Mouse (Mus musculus): ENCODE results near the gene Spc24.
A peak's percentile ranks its signal among the peaks of the same experiment; 100 is the strongest.
"Not testable (repeated sequence)": the region's sequence is repeated elsewhere in the genome, so short reads cannot be mapped to it uniquely, and the experiment has no call there.

The Spc24 gene

DNA sequence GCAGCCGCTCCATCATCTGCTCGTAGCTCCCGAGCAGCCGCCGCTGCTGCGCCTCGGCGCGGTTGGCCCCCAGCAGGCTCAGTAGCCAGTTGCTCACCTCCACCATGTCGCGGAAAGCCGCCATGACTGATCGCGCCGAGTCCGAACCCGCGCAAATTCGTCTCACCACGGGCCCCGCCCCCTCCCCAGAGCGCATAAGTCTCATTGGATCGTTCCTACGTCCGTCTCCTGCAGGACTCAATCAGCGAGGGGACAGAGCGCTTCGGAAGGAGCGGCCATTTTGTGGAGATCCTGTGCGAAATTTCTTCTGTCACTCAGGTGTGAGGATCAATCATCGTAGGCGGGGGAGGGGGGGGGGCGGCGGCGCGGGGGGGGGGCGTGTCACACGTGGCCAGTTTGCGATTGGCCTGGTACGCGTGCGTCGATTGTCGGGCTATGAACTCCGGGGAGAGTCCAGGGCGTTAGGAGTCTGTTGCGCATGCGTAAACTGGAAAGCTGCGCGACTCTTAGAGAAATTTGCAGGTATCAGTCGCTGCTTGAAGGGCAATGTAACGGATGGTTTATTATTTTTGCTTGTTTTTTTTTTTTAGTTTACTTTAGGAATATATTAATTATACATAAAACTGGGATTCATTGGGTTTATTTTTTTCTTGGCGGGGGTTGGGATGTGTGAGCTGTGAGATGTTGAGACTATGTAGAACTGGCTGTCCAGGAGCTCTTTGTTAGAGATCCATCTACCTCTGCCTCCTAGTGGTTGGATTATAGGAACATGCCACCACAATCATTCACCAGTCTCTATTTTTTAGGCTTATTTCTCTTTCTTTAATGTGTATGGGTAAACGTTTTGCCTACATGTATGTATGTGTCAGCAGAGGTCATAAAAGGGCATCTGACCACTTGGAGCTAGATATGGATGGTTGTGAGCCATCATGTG is at the start of gene Spc24:
Gene Spc24, minus strand, starts transcription at position 149 of the 934 bp plus-strand sequence.
- DNase-seq = peak; percentile 98 to 99

DNA sequence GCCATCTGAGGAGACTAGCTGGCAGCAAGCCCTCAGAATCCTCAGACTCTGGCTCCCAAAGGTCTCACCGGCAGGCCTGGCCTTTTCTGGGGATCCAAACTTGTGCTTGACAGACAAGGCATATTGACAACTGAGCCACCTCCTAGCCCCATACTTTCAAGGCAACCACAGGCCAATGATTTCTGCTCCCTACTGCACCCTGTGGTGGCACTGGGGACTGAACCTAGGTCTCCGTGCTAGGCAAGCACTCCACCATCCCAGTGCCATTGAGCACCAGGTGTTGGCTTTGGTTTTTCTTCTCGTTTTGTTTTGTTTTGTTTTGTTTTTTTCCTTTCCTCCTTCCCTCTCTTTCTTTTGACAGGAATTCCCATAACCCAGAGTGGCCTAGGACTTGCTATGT is 48.5 kb upstream of the Spc24 start:
- DNase-seq = peak in 1 of 2 experiments; percentile 49

- peak in 1 of 2 experiments; percentile 33 for DNase-seq
These were observed 46.9 kb upstream of the Spc24 start for GRCm38 (mm10) chr9:21806976-21807375.

GRCm38 (mm10) chr9:21806363-21806762 is 46.3 kb upstream of the Spc24 start:
- DNase-seq = no peak

GRCm38 (mm10) chr9:21803986-21804644 is 44.0 kb upstream of the Spc24 start:
- peak; percentile 89 to 92 for DNase-seq

DNA sequence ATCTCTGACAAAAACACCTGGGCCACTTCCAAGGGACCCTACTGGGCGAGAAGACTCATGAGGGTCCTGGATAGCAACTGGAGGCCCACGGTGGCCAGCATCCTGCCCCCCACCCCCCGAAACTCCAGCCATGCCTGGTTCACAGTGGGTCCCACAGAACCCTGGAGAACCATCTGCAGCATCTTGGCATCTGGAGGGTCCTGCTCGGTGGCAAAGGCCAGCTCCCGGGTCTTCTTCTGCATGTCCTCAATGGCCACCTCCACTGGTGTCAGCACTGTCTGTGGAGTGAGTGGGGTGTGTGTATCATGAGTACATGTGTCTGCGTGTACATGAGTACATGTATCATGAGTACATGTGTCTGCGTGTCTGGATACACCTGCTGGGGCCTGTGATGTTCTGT is 41.5 kb upstream of the Spc24 start:
- DNase-seq = no peak

GRCm38 (mm10) chr9:21801121-21801520 is 41.0 kb upstream of the Spc24 start:
- no peak for DNase-seq

- no peak for DNase-seq
These were observed 38.9 kb upstream of the Spc24 start for GRCm38 (mm10) chr9:21799010-21799350.

GRCm38 (mm10) chr9:21798345-21799009 is 38.4 kb upstream of the Spc24 start, which contains the start of gene Kank2:
Gene Kank2, minus strand, starts transcription at chr9:21798744.
- DNase-seq = peak; percentile 68 to 77

GRCm38 (mm10) chr9:21797921-21798344 is 37.8 kb upstream of the Spc24 start:
- DNase-seq = peak; percentile 25 to 27

DNA sequence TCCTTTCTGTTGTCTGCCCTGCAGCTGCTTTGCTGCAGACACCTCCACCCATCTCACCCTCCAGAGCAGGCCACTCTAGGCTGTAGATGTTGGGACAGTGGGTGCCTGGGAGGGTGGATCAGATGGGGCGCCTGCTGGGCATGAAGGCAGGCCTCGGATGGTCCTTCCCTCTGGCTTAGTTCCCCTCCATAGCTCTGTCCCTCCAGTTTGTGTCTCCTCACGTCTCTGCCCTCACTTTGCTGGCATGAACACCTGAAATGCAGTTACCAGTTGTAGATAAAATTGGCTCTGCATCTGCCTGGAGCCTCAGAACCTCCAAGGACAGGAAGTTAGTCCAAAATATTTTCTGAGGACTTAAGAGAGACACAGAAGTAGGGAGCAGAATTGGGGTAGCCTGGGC is 36.8 kb upstream of the Spc24 start:
- DNase-seq = no peak

DNA sequence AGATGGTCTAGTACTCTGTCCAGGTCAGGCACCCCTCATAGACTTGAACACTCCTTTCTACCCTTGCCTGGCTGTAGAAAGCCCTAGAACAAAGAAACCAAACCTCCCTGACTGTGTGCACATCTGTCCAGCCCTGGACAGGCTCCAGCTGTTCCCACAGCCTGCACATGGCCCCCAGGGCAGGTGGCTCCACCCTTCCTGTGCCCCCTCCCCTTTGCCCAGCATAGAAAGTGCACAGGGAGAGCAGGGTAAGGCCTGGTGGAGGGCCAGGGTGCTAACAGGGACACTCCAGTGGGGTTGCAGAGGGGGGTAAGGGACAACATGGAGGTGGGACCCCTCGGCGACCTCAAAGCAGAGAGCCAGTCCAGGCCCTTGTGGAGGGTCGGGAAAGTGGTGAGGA is 36.2 kb upstream of the Spc24 start:
- peak in 1 of 2 experiments; percentile 29 for DNase-seq

GRCm38 (mm10) chr9:21795579-21795978 is 35.5 kb upstream of the Spc24 start:
- no peak for DNase-seq

- peak; percentile 70 to 71 for DNase-seq
These were observed 34.8 kb upstream of the Spc24 start for GRCm38 (mm10) chr9:21794925-21795324.

GRCm38 (mm10) chr9:21794344-21794834 is 34.3 kb upstream of the Spc24 start:
- DNase-seq = peak in 1 of 2 experiments; percentile 22

DNA sequence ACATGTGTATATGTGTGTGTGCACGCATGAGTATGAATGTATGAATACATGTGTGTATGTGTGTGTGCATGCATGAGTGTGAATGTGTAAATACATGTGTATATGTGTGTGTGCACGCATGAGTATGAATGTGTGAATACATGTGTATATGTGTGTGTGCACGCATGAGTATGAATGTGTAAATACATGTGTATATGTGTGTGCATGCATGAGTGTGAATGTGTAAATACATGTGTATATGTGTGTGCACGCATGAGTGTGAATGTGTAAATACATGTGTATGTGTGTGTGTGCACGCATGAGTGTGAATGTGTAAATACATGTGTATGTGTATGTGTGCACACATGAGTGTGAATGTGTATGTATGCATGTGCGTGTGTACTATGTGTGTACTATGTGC is 33.4 kb upstream of the Spc24 start:
- DNase-seq = not testable (repeated sequence)

GRCm38 (mm10) chr9:21792644-21793043 is 32.5 kb upstream of the Spc24 start:
- DNase-seq = peak; percentile 68 to 79

GRCm38 (mm10) chr9:21791861-21792260 is 31.8 kb upstream of the Spc24 start:
- peak in 1 of 2 experiments; percentile 46 for DNase-seq

GRCm38 (mm10) chr9:21788234-21788633 is 28.1 kb upstream of the Spc24 start:
- no peak for DNase-seq

DNA sequence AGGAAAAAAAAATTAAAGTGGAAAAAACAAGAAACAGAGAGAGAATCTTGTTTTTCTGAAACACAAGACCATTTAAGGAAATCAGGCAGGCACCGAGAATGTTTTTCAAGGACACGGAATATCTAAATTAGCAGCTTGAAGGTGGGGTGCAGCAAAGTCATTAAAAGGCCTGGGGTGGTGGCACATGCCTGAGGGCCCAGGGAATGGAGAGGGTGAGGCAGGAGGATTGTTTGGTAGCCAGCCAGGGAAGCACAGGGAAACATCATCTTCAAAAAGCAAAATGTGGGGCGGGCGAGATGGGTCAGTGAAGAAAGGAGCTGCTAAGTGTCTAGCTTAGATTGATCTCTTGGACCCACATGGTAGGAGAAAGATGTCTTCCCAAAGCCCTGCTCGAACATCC is 27.6 kb upstream of the Spc24 start:
- DNase-seq = no peak

DNA sequence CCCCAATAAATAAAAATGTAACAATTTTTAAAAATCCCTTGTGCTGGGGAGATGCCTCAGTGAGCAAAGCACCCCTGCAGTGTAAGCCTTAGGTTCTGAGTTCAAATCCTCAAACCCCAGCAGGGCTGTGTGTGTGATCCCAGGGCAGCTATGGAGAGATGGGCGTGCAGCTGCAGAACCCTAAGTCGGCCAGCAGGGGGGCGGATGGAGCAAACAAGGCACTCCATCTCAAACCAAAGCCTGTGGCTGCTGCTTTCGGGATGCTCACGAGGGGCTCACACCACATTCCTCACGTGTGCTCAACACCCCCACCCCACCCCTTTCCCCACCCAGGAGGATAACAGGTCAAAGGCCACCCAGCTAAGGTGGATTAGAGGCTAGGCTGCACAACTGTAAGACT is 26.8 kb upstream of the Spc24 start:
- peak; percentile 69 to 80 for DNase-seq

- DNase-seq = not testable (repeated sequence)
These were observed 26.2 kb upstream of the Spc24 start for GRCm38 (mm10) chr9:21786309-21786708.
